Mouse (Mus musculus): ENCODE results near the gene Fntb.

GRCm38 (mm10) chr12:76803700-76804252 lies 38.4 kb downstream of the Fntb start:
- TF ChIP-seq CTCF (IDR thresholded peaks at IDR 0.05; ENCODE audit: low read depth, low read length): peak; percentile 27
- TF ChIP-seq POLR2A (IDR thresholded peaks at IDR 0.05; ENCODE audit: insufficient read depth, low read length): no peak
- no peak for TF ChIP-seq EP300 (IDR thresholded peaks at IDR 0.05; ENCODE audit: insufficient read depth, low read depth, low read length)

Data from ES-Bruce4 (cell line).